Mouse (Mus musculus) embryo, embryonic 10.5 days (tissue): ENCODE measurements around the gene Limk1.
"Not testable (repeated sequence)": the region's sequence is repeated elsewhere in the genome, so short reads cannot be mapped to it uniquely, and the experiment has no call there.

Experiments used
- DNase-seq: peaks from one replicate; pipeline ENCODE4 v3.0.0-alpha.2; 2015; ENCODE audit warnings: low spot score

Gene Limk1

DNA sequence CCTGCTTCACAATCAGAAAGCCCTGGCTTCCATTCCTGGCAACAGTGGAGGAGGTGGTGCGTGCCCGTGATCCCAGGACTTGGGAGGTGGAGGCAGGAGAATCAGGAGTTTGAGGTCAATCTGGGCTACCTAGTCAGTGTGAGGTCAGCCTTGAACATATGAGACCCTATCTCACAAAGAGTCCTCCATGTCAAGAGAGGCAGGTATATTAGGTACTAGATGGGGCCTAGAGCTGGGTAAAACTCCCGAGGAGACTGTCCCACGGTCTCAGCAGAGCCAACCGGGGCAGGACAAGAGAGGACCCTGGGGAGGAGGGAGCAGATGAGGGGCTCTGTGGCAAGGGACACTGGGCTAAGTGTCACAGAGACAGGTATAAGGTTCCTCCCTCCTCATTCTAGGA, 10.9 kb downstream of the Limk1 start:
- DNase-seq, result no peak

- peak; percentile 89 for DNase-seq
Observed at GRCm38 (mm10) chr5:134675956-134676759, 12.2 kb downstream of the Limk1 start.

DNA sequence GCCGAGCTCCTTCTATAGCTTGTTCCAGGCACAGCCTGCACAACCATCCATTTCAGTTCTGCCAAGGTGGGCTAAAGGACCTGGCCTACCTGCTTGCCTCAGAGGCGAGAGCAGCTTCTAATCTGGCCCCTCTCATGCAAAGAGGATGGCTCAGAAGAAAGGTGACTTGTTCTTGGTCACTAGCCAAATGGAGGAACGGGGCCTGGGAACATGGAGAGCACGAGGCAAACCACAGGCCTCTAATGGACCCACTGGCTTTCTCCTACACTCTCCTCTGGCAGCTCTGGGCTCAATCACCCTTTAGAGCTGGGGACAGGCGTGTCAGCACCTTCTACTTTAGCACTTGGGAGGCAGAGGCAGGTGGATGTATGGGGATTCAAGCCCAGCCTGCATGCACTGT, 13.4 kb downstream of the Limk1 start:
- DNase-seq, result no peak

DNA sequence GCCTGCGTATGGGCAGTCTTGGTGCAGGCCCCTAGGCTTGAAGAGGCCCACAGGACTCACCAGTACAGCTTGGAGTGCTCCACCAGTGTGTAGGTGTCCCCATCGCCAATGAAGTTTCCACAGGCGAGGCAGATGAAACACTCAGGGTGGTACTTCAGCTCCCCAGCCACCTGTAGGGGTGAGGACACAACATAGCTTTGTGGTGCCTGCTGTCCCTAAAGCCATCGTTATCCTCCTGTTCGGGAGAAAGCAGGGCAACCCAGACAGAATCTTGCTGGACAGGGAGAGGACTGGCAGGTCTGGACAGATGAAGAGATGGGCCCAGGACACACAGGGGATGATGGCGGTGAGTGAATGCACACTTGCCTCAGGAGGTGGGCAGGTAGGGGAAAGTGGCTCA, 15.8 kb downstream of the Limk1 start:
- DNase-seq, result no peak

GRCm38 (mm10) chr5:134672198-134672516, 16.2 kb downstream of the Limk1 start:
- DNase-seq, result no peak

DNA sequence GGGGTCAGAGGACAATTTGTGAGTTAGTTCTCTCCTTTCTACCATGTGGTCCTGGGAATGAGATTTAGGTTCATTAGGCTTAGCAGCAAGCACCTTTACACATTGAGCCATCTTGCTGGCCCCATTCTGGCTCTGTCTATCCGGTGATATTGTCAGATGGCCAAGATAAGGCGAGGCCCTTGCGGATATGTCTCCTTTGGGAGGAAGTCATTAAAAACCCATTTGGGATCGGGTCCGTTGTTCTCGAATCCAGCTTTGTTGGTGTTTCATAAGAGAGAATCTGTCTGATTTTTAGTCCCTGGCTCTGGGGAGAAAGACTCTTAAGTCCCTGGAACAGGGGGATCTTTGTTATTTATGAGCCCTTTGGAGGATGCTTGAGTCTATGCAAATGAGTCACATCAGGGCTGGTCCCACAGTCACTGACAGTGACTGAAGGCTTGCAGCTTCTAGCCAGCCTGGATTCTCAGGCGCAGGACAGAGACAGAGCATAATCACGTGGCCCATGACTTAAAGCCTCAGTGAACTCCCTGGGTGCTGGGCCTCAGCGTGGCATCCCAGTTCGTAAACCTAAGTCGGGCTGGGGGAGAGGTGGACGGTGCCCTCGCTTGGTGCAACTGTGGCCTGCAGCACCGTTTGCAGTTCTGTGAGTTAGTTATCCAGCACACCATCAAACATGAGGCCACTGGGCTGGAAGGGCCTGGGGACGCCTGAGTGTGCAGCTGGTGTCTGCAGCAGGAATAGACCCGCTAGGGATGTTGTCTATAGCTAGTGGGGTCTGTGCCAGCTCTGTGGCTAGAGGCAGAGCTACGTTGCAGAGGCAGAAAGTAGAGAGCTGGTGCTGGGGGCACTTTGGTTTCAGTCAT, 16.8 kb downstream of the Limk1 start:
- DNase-seq, result peak; percentile 19

DNA sequence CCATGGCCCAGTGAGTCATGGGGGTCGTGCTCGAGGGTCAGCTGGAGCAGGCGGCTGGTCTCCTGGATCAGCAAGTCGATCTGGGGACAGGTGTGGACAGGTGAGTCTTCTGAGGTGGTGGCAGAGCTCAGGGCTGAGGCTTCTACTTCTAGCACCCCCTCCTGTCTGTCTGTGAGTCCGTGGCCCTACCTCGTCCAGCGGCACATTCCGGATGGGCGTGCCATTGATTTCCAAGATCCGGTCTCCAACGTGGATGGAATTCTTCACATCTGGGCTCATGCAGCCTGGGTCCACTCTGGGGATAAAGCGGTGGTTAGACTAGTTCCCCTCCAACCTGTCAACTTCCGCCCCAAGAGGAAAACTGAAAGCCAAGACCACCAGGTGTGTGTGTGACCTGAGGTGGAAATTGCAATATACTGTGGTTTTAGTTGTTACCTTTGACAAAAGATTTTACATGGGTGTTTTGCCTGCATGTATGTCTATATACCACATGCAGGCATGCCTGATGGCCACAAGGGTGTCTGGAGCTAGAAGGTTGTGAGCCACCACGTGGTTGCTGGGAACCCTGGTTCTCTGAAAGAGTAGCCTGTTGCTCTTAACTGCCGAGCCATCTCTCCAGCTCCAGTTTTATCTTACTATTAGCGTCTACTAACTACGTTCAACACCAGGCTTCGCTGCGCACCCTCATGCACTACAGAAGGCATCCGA, 19.2 kb downstream of the Limk1 start:
- DNase-seq, result no peak

- DNase-seq, result peak; percentile 79
Observed at GRCm38 (mm10) chr5:134668495-134668894, 19.9 kb downstream of the Limk1 start.

DNA sequence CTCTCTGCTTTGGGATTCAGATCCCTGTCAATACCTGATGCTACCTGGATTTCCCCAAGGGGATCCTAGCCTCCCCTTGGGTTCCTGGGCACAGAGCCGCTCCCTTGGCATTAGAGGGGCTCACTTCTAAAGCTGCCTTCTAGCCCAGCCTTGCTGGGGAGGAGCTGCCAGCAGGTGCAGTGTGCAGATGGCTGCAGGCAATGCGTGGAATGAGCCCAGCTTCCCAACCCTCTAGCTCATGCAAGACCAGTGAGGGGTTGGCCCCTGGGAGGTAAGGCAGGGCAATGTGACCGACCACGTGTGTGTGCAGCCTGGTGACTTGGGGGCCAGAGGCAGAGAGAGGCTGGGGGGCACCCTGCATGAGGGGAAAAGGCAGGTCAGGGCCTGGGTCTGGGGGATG, 31.7 kb downstream of the Limk1 start:
- DNase-seq, result no peak

GRCm38 (mm10) chr5:134652015-134652414, 36.4 kb downstream of the Limk1 start:
- DNase-seq, result no peak

- DNase-seq, result peak; percentile 56
Observed at GRCm38 (mm10) chr5:134650926-134651325, 37.5 kb downstream of the Limk1 start.

DNA sequence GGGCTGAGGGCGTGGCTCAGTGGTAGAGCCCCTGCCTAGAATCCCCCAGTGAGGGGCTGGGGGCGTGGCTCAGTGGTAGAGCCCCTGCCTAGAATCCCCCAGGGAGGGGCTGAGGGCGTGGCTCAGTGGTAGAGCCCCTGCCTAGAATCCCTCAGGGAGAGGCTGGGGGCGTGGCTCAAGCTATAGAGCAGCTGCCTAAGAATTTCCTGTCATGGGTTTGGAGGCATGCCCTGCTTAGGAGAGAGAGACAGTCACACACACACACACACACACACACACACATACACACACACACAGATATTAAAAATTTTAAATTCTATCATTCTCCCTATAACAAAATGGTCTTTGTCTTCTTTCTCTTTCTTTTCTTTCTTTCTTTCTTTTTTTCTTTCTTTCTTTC, 39.4 kb downstream of the Limk1 start:
- not testable (repeated sequence) for DNase-seq

- no peak for DNase-seq
Observed at GRCm38 (mm10) chr5:134647394-134647793, 41.0 kb downstream of the Limk1 start.

DNA sequence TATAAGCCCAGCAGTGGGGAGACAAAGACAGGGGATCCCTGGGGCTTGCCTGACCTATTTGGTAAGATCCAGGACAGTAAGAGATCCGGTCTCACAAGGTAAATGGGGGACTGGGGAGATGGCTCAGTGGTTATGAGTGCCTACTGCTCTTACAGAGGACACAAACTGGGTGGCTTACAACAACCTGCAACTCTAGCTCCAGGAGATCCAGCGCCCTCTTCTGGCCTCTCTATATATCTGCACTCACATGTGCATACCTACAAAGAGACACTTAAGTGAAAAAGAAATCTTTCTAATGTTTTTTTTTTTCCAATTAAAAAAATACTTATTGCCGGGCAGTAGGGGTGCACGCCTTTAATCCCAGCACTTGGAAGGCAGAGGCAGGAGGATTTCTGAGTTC, 41.9 kb downstream of the Limk1 start:
- no peak for DNase-seq

DNA sequence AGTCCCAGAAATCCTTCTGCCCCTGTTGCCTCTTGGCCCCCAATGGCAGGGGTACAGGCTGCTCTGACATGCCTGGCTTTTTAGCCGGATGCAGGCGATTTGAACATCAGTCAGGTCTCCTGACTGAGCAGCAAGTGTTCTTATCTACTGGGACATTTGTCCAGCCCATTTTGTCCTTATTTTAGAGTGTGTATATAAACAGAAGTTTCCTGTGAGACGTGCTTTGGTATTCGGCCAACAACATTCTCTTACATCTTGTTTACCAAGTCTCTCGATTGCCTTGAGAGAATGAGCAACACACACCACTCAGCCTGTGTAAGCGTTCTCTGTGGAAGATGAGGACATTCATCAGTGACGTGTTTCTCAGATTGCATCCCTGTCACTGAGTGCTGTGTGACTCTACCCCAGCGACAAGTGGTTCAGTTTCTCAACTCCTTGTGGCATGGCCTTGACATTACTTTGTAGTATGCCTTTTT, 43.7 kb downstream of the Limk1 start:
- no peak for DNase-seq

GRCm38 (mm10) chr5:134644121-134644520, 44.3 kb downstream of the Limk1 start:
- no peak for DNase-seq

GRCm38 (mm10) chr5:134640371-134640770, 48.0 kb downstream of the Limk1 start:
- DNase-seq, result no peak

DNA sequence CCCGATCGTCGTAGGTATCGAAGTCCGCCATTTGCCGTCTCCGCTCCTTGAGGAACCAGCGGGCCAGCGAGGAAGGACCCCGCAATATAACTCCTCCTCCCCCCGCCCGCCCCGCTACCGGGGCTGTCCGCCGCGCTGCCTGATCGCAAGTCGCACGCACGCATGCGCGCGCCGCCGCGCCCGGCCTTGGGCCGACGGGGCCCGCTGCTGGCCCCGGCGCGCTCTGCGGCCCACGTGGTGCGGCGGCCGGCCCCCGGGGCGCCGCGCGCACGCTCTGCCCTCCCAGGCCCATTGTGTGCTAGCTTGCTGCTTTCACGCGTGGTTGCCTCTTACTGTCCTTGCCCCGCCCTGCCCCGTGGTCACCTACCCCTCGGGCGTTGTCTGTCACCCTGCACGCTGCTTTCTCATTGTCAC, 49.1 kb downstream of the Limk1 start, which contains the start of gene Eif4h:
TSS of gene Eif4h (minus strand) at position 222 of the 414 bp plus-strand sequence.
- DNase-seq, result peak; percentile 97

GRCm38 (mm10) chr5:134638461-134639268, 49.7 kb downstream of the Limk1 start:
- DNase-seq, result peak; percentile 35

- no peak for DNase-seq
Observed at GRCm38 (mm10) chr5:134637820-134638367, 50.5 kb downstream of the Limk1 start.

DNA sequence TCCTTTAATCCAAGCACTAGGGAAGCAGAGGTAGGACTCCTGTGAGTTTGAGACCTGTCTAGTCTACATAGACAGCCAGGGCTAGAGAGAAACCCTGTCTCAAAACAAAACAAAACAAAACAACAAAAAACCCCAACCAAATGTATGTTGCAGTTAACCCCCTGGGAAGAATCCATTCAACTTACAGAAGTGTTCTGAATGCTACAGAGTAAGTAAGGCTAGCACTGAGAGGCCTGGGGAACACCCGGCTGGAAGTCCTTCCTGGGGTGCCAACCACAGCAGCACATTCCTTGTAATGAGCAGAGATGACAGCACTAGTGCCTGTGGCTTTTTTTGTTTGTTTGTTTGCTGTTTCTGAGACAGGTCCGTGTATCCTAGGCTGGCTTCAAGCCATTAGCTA, 55.6 kb downstream of the Limk1 start:
- DNase-seq, result no peak
